Mouse (Mus musculus) layer of hippocampus, adult 11-12 months (tissue): ENCODE data around the gene Gal3st4.
A peak's percentile ranks its signal among the peaks of the same experiment; 100 is the strongest.
"Not testable (repeated sequence)": the region's sequence is repeated elsewhere in the genome, so short reads cannot be mapped to it uniquely, and the experiment has no call there.

ENCODE experiments used
- DNase-seq: peaks from one replicate; pipeline ENCODE4 v3.0.0; 2022; ENCODE audit warnings: low spot score

The Gal3st4 gene

GRCm38 (mm10) chr5:138262001-138262400 is 10.6 kb downstream of the Gal3st4 start:
- DNase-seq, result peak; percentile 21

- DNase-seq, result no peak
These were observed 11.8 kb downstream of the Gal3st4 start for GRCm38 (mm10) chr5:138260834-138261233.

DNA sequence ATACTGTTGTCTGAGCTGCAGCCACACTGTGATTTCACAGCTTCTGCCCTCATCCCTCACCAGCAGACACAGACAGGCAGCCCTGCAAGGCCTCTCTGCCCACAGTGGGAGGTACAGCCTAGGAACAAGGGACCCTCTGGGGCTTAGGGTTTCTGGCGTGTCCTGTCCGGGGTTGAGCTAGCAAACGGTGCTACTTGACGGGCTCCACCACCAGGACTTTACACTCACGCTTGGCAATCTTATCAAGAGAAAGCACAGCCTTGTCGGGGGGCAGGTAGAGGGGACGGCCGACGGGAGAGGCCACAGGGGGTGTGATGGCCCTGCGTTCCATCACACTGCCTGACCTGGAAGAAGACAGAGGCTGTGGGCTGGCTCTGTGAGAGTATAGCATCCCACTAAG is 12.6 kb downstream of the Gal3st4 start:
- DNase-seq, result no peak

DNA sequence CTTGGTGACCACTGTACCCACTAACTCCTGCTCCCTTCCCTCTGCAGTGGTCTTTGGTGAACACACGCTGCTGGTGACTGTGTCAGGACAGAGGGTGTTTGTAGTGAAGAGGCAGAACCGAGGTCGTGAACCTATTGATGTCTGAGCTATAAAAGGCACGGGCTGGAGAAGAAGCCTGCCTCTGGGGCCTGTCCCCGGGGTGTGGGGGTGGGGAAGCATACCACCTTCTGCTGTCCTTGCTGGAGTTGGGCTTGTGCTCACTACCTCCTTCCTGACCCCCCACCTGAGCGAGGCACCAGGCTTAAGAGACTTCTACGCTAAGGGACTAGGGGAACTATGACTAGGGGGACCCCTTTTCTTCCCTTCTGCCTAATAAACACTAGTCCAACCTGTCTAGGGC is 13.6 kb downstream of the Gal3st4 start:
- no peak for DNase-seq

DNA sequence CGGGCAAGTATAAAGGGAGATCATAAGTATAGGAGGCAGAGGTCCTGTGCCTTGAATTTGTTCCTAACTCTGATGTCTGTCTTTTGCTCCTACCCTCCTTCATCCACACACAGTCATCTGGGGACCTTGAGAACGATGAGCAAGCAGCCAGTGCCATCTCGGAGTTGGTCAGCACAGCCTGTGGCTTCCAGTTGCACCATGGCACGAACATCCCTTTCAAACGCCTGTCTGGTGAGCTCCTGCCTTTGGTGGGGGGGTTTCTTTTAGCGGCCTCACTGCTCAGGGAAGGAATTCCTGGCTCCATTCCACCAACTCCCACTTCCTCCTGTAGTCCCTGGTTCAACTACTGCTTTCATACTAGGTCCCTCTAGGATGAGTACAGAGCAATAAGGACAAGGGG is 14.1 kb downstream of the Gal3st4 start:
- DNase-seq, result peak; percentile 29

- no peak for DNase-seq
These were observed 14.6 kb downstream of the Gal3st4 start for GRCm38 (mm10) chr5:138258078-138258477.

DNA sequence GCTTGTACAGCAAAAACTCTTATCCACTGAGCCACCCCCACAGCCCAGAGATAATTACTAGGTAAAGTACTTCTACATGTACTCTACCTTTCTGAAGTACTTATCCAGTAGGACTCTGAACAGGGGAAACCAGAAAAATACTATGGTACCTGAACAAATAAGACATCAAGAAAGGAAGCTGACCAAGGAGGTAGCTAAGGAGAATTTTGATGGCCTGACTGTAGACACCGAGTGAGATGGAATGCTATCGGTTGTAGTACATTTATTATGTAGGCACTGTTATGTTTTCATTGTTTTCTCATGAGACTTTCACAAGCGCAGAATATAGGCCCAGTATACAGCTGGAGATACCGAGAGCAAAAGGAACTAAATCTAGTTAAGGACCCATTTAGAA is 15.1 kb downstream of the Gal3st4 start:
- no peak for DNase-seq

GRCm38 (mm10) chr5:138256966-138257584 is 15.6 kb downstream of the Gal3st4 start:
- DNase-seq, result peak; percentile 54

- no peak for DNase-seq
These were observed 16.6 kb downstream of the Gal3st4 start for GRCm38 (mm10) chr5:138256094-138256467.

DNA sequence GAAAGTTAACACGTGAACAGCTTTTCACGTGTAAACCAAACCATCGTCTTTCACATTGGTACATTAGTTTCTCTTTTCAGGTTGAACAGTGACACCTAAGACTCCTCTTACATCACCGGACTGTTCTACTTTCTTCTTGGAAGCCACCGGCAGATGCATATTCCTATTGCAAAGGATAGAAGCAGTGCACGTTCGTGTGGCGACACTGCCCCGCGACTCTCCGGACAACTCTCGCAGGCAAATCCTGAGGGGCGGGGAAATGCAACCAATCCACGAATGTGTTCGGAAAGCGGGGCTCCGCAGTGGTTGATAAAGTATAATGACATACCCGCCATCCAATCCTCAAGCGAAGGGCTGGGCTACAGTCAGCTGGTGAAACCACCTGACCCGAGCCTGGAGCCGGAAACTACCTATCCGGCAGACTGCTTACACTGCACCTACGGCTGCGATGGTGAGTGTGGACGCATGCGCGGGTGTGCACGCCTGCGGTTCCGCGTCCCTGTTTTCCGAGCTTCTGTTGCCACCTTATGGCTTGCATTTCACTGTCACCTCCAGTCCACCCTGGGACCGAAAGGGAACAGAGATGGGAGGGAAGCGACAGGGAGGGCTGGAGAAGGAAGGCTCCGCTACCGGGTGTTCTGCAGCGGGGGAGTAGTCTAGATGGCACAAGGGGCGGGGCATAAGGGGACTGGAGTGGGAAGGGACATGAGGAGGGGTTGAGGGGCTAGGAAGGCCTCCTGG is 17.1 kb downstream of the Gal3st4 start, which contains the start of gene Lamtor4:
Gene Lamtor4 (plus strand): TSS at position 130 of the 741 bp plus-strand sequence.
- peak; percentile 97 for DNase-seq

DNA sequence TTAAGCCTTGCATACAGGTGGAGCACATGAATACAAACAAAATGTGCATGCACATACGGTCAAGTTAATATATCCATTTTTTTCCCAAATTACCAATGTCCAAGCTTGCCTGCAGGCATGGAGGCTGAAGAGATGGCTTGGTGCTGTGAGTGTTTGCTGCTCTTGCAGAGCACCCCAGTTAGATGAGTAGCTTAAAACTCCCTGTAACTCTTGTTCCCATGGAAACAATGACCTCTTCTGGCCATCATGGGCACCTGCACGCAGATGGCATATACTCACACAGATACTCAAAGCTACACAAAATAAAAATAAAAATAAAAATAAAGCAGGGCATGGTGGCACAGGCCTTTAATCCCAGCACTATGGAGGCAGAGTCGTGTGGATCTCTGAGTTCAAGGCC is 19.6 kb downstream of the Gal3st4 start:
- no peak for DNase-seq

GRCm38 (mm10) chr5:138251144-138251543 is 21.5 kb downstream of the Gal3st4 start:
- no peak for DNase-seq

DNA sequence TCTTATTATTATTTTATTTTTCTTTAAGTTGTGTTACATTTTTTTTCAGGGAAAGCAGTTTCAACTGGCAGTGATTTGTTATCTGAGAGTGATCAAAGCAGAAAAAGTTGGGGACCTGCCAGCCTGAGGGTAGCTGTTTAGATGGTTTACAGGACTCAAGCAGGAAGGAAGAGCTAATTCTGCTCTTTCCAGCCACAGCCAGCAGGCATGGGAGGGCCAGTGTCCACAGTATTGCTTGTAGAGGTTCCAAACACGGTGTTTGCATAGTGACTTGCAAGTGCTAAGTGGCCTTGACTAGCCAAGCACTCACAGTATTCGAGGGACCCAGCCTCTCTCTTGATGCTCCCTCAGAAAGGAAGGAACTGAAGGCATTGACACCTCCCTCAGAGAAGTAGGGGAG is 31.1 kb downstream of the Gal3st4 start:
- no peak for DNase-seq

DNA sequence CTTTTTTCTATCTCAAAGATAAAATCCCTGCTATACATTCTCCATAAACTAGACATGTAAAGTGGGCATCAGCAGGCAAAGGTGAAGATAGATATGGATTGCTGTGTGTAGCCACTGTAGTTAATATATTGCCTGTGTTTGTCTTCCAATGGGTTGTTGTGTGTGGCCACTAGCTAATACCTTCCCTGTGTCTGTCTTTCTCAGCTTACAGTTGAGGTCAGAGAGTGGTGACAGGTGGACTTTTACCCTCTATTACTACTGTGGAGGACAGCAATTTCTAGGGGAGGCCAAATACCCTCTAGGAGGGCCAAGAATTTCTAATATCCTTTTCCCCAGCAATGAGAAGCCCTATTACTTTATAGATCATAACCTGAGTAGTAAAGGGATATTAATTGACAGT is 38.4 kb downstream of the Gal3st4 start:
- no peak for DNase-seq

GRCm38 (mm10) chr5:138233778-138234177 is 38.9 kb downstream of the Gal3st4 start:
- DNase-seq, result no peak

- DNase-seq, result no peak
These were observed 43.1 kb downstream of the Gal3st4 start for GRCm38 (mm10) chr5:138229511-138229910.

GRCm38 (mm10) chr5:138228026-138228425 is 44.6 kb downstream of the Gal3st4 start:
- peak; percentile 21 for DNase-seq

DNA sequence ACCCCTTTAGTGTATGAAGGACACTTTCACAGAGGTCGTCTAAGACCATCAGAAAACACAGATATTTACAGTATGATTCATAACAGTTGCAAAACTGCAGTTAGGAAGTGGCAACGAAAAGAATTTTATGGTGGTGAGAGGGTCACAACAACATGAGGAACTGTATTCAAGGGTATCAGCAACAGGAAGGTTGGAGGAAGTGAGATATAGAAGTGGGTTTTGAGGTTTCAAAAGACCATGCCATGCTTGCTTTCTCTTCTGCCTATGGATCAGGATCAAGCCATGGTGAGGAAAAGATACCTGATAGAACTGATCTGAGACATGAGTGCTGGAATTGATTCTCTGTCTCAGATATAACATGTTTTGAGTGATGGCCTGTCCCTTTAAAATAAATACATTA is 45.3 kb downstream of the Gal3st4 start:
- no peak for DNase-seq

GRCm38 (mm10) chr5:138226491-138226890 is 46.1 kb downstream of the Gal3st4 start:
- DNase-seq, result no peak

DNA sequence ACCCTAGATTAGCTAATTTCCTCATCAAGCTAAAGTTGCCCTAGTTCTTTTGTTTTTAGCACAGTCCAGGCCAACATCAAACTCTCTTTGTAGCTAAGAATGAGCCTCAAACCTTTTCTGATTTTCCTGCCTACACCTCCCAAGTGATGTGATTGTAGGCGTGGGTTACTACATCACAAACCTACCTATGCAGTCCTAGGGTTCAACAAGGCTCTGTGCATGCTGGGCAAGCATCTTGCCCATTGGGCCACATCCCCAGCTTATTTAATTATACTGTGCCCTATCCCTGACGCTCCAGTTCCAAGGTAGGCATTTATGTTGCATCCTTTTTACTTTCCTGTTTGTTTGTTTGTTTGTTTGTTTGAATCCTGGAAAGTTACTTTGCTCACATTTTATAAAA is 46.9 kb downstream of the Gal3st4 start, which contains the start of gene Nxpe5:
Gene Nxpe5 (plus strand): TSS at position 199 of the 400 bp plus-strand sequence.
- no peak for DNase-seq

- DNase-seq, result no peak
These were observed 49.4 kb downstream of the Gal3st4 start for GRCm38 (mm10) chr5:138223287-138223686.

- DNase-seq, result peak; percentile 87
These were observed 50.5 kb downstream of the Gal3st4 start for GRCm38 (mm10) chr5:138222111-138222510.

GRCm38 (mm10) chr5:138219864-138220263 is 52.8 kb downstream of the Gal3st4 start:
- no peak for DNase-seq

DNA sequence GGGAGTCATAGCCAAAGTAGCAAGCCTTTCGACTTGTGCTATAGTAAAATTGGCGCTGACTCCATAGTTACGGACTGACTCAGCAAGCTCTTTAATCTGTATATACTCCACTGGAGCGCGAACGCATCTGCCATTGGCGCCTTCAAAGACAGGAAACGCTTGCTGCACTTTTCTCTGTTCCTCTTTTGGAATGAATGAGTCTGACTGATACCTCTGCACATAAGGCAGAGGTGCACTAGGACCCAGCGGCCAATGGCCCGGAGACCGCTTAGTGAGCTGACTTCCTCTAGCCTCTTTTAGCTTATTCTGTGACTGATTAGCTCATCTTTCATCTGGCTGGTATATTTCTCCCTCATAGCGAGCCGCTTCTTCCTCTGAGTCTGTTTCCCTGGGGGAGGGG is 56.0 kb downstream of the Gal3st4 start:
- not testable (repeated sequence) for DNase-seq
